Mouse (Mus musculus) telencephalon, adult 2 months (tissue): ENCODE data around the gene Dnmt3a.

Experiments used
- DNase-seq: peaks from one replicate; pipeline ENCODE4 v3.0.0-alpha.2; 2011; ENCODE audit warnings: low read depth, low spot score

Gene Dnmt3a

DNA sequence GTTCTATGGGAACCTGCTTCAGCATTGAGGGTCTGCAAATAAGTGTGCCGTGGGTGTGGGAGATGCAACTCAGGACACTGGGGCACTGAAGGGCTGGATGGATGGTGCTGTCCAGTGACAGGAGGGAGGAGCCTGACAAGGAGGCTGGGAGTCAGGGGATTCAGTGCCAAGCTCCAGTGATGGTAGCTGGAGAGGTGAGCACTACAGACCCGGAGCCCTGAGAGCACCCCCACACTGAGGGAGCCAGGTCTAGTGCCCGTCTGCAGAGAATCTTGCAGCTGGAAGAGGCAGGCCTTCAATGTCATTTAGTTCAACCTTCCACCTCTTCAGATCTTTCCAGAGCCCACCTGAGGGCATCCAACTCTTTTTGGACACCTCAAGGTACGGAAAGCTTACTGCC is at the start of gene Dnmt3a:
Gene Dnmt3a, plus strand, starts transcription at position 156 of the 400 bp plus-strand sequence.
- no peak for DNase-seq

DNA sequence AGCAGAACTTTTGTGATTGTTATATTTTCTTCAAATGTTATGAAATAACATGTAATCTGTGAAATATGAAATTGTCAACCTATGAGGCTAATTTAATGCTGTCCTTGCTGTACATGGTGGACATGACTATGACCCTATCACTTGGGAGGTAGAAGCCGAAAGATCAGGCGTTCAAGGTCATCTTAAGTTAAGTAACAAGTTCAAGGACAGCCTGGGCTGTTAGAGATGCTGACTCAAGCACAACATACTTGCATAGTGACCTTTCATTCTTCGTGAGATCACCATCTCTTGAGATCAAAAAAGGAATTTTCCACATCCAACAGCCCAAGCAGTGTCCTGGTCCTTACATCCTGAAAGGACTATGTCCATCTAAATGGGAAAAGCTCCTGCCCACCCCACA is 49.6 kb upstream of the Dnmt3a start:
- DNase-seq = no peak

GRCm38 (mm10) chr12:3758127-3758526 is 47.7 kb upstream of the Dnmt3a start:
- DNase-seq = no peak

DNA sequence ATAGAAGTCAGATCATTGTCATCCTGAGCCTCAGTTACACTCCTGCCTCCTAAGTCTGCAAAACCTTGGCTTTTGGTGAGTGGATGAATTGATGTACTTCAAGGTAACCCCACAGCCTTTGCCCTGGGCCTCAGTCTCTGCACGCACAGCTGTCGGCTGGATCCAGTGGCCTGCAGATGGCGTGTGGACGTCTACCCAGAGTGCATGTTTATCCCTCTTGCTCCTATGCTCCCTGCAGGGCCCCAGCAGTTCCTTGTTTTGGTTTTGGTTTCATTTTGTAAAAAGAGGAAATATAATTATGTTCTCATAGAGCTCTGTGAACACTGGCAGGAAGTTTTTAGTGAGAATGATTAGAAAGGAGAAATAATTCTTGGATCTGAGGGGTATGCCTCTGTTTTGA is 46.4 kb upstream of the Dnmt3a start:
- DNase-seq = no peak

GRCm38 (mm10) chr12:3760876-3761590 is 44.8 kb upstream of the Dnmt3a start:
- no peak for DNase-seq

GRCm38 (mm10) chr12:3761591-3762295 is 44.1 kb upstream of the Dnmt3a start:
- no peak for DNase-seq

DNA sequence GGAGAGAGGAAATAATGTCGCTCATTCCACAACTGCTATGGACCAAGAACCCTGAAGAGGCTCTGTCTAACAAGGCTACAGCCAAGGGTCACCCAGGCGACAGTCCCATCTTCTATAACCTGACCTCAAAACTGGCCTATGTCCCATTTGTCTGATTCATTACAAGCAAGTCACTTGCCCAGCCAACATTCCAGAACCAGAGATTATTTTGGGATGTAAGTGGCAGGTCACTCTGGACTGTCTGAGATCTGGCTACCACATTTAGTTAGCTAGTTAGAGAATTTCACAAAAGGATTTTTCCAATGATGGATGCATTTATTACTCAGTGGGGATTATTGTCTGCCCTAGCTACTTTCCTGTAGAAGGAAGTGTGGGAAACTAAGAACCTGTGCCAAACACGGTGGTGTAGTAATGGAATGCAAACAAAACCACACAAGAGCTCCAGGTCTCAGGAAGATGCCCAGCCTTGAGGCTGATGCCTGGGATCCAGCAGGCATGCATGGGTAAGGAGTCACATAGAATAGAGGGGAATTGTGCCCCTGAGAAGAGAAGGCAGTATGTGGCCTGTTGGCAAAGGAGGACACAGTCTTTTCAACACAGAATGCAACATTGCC is 41.5 kb upstream of the Dnmt3a start:
- no peak for DNase-seq

DNA sequence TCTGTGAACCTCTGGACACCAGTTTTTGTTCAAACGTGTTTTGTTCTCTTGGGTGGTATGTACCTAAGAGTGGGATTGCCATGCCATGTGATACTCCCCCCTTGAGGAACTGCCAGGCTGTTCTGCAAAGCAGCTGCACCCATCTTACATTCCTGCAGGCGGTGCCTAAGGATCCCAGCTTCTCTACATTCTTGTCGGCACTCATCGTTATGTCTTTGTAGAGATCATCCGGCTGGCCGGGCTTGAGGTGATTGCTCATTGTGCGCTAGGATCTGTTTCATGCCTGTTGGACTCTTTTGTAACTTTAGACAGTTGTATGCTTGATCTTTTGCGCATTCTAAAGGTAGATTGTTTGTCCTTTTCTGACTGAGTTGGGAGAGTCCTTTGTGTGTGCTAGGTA is 38.4 kb upstream of the Dnmt3a start:
- no peak for DNase-seq

GRCm38 (mm10) chr12:3768391-3768790 is 37.4 kb upstream of the Dnmt3a start:
- DNase-seq = no peak

GRCm38 (mm10) chr12:3770546-3770945 is 35.3 kb upstream of the Dnmt3a start:
- DNase-seq = no peak

DNA sequence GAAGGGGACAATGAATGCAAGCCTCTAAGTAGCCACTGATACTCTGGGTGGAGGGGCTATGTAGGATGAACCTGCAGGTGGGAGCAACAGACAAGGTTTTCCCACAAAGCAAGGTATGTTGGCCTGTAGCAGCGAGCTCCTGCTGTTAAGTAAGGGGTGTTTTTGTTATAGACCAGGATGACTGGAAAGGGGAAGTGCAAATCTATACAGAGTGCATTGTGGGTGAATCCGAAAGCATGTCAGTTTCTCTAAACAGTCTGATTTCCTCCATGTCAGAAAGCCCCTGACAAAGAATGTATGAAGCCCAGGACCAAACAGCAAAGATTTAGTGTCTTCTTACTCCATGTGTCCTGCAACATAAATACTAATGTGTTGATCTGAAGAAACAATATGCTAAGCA is 34.7 kb upstream of the Dnmt3a start:
- DNase-seq = no peak

- DNase-seq = peak; percentile 60
These were observed 32.2 kb upstream of the Dnmt3a start for GRCm38 (mm10) chr12:3773643-3774042.

DNA sequence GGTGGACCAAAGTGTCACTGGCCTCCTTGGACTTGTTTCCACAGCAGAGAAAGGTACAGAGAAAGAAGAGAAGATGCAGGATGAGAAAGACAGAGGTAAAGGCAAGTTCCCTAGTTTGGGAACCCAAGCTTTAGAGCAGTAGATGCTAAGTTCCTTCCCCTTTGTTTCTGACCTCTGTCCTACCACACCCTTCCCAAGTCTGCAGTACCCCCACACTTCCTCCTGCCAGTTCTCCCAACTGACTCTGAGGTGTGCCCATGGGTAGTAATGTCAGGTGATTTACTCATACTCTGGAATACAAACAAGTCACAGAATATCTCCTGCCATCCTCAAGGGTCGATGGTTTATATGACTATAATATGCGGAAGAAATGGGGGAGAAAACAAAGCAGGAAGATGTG is 29.8 kb upstream of the Dnmt3a start:
- no peak for DNase-seq

- DNase-seq = no peak
These were observed 28.1 kb upstream of the Dnmt3a start for GRCm38 (mm10) chr12:3777682-3778081.

- DNase-seq = no peak
These were observed 27.5 kb upstream of the Dnmt3a start for GRCm38 (mm10) chr12:3778286-3778685.

GRCm38 (mm10) chr12:3779639-3780038 is 26.2 kb upstream of the Dnmt3a start:
- DNase-seq = no peak

DNA sequence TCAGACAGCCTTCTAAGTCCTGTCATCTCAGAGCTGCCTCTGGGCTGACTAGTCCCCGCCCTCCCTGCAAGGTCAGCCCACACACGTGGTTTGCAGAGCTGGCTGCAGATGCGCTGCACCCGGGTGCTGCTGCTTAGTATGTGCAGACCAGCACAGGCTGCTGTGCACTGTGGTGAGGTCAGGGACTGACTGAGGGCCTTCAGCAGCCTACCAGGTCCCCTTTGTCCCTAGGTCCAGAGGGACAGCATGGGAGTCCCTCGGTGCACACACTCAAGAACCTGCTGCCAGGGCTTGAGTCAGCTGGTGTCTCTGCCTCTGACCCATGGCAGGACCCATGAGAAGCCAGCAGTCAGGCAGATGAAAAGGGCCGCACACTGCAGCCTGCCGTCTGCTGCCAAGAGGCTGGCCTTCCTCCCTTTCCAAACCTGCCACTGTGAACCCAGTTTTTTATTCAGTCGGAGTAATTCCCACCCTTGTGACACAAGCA is 25.4 kb upstream of the Dnmt3a start:
- peak; percentile 65 for DNase-seq

DNA sequence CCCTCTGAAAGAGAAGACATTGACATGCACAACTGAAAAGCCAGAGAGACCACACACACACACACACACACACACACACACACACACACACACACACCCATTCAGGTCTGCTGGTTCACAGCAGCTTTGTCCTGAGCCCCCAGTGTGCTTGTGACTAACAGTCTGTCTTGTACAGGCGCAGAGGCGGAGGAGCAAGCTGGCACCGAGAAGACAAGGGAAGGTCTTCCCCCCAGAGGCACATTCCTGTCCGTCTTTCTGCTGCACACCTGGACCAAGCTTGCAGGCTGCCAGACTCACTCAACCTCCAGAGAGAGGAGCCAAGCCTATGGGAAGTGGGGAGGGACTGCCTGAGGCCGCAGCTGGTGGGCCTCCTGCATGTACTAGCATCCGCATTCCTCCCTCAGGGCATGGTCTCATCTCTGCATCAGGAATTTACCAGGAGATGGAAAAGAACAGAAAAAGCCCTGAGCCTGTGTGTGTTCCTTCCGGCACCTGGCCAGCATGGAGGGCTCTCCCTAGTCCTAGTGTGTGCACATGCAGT is 24.8 kb upstream of the Dnmt3a start:
- DNase-seq = no peak

DNA sequence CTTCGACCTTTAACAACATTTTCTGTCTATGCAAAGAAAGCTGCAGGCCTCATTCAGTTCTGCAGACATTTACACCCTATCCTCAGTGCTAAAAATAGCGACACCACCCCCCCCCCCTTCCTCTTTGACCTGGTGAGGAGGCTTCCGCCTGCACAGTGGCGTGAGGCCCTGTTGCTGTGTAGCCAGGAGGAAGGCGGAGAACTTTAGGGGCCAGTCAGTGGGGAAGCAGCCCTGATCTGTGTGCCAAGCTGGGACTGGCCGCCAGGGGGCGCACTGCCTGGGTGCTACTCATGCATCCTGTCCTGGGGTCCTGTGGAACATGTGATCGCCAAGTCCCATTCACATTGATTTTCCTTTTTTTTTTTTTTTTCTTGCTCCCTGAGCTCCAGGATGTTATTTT is 24.3 kb upstream of the Dnmt3a start:
- no peak for DNase-seq

DNA sequence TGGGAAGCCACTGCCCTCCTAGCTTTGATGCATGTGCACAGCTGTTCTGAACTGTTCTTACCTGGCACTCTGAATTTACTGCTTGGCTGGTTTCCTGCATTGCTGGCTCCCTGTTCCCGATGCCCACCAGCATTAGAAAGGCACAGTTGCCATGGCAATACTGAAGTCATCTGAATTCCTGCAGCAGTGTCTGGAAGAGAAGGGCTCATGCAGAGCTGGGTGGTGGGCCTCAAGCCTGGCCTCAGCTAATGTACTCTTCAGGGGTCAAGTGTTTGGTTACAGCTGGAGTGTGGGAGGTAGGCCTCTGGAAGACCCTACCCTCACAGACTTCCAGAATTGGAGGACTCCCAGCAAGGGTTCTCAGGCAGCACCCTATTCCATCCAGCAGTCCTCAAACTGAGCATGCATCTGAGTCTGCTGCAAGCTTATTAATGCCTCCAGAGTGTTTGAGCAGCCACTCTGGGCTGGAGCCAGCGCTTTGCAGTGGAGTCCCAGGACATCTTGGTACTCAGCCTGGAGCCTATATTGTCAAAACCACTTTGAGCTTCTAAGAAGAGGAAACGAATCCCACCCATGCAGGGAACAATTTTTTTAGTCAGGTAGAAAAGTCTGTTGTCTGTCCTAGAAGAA is 22.5 kb upstream of the Dnmt3a start:
- DNase-seq = no peak

GRCm38 (mm10) chr12:3784258-3784657 is 21.5 kb upstream of the Dnmt3a start:
- no peak for DNase-seq

- DNase-seq = no peak
These were observed 21.1 kb upstream of the Dnmt3a start for GRCm38 (mm10) chr12:3784729-3785128.
